Comparison of ENCODE assay signal across 8 mouse cellular contexts in genomic region chr8:105269075-105269458, GRCm38 (mm10). TPM values are rescaled to one million over a fixed set of nuclear protein-coding genes. Genes with fewer than 3 reads are reported as not detected.
DNase-seq lines count a peak whose midpoint lies in the region; ATAC-seq and TF ChIP-seq lines count a peak whose summit lies in the region.

No protein-coding gene starts in this region.

- peak overlapping the region; percentile 79 for H3K4me2 ChIP-seq in forebrain, embryonic 13.5 days
- peak overlapping the region; percentile 87 for H3K4me2 ChIP-seq in limb, embryonic 13.5 days (replicated peaks)
- H3K4me2 ChIP-seq in myocyte (ENCODE audit: low read depth): peak overlapping the region; percentile 80

- TF ChIP-seq POLR2A in kidney, adult 2 months (IDR thresholded peaks at IDR 0.05; ENCODE audit: low read depth, low read length): no peak
- TF ChIP-seq POLR2A in myocyte (IDR thresholded peaks at IDR 0.05; ENCODE audit: insufficient read length, low read depth): no peak

- 18% methylated on average over 10 of the region's 10 CpGs for WGBS in kidney, adult 2 months
- WGBS in forebrain, embryonic 13.5 days: 1% methylated on average over 10 of the region's 10 CpGs
- WGBS in limb, embryonic 13.5 days: 2% methylated on average over 10 of the region's 10 CpGs

- H3K79me2 ChIP-seq in myocyte (ENCODE audit: control insufficient read depth, insufficient read depth): no peaks in the 10 kb centered on the region

- H3K36me3 ChIP-seq in kidney, adult 2 months (ENCODE audit: control insufficient read depth, insufficient read depth, low read length): peaks cover 1% of the 10 kb centered on the region
- no peaks in the 10 kb centered on the region for H3K36me3 ChIP-seq in forebrain, embryonic 13.5 days (ENCODE audit: poor library complexity, severe bottlenecking)
- no peaks in the 10 kb centered on the region for H3K36me3 ChIP-seq in limb, embryonic 13.5 days
- H3K36me3 ChIP-seq in myocyte (ENCODE audit: control insufficient read depth, insufficient read depth): no peaks in the 10 kb centered on the region

- H3K27ac ChIP-seq in kidney, adult 2 months (ENCODE audit: insufficient read depth, low read depth, low read length): peak overlapping the region; percentile 59
- H3K27ac ChIP-seq in forebrain, embryonic 13.5 days: no peak overlapping the region
- H3K27ac ChIP-seq in limb, embryonic 13.5 days: no peak overlapping the region

- DNase-seq in kidney, adult 2 months: peak; percentile 45
- no peak for DNase-seq in kidney, adult 11 months
- no peak for DNase-seq in right cerebral cortex, postnatal 4 days
- DNase-seq in MN1 (ENCODE audit: low spot score): no peak

- H3K27me3 ChIP-seq in kidney, adult 2 months (replicated peaks; ENCODE audit: control insufficient read depth, insufficient read depth, low read length): no peaks in the 10 kb centered on the region
- H3K27me3 ChIP-seq in forebrain, embryonic 13.5 days: peaks cover 99% of the 10 kb centered on the region
- peaks cover 94% of the 10 kb centered on the region for H3K27me3 ChIP-seq in limb, embryonic 13.5 days
- H3K27me3 ChIP-seq in myocyte (ENCODE audit: control insufficient read depth, insufficient read depth, insufficient read length): no peaks in the 10 kb centered on the region

- no peak for TF ChIP-seq CTCF in kidney, adult 2 months (conservative IDR thresholded peaks at IDR 0.05; ENCODE audit: insufficient read depth, insufficient read length, low read depth, low read length)

- no peaks in the 10 kb centered on the region; the same call in 1 of the 2 replicates for H3K9me3 ChIP-seq in forebrain, embryonic 13.5 days (replicated peaks)
- H3K9me3 ChIP-seq in limb, embryonic 13.5 days: 0 out of 2 replicates have a peak, but pooled peaks cover 4% of the 10 kb centered on the region

- H3K4me3 ChIP-seq in kidney, adult 2 months (ENCODE audit: insufficient read depth, low read depth, low read length): peak overlapping the region; percentile 56
- peak overlapping the region; percentile 47 for H3K4me3 ChIP-seq in forebrain, embryonic 13.5 days
- peak overlapping the region; percentile 52 for H3K4me3 ChIP-seq in limb, embryonic 13.5 days
- peak overlapping the region; percentile 20 for H3K4me3 ChIP-seq in myocyte

- H3ac ChIP-seq in myocyte (ENCODE audit: control insufficient read depth, insufficient read length): peak overlapping the region; percentile 9

- ATAC-seq in forebrain, embryonic 13.5 days: no peak; the same call in 1 of the 2 replicates
- ATAC-seq in limb, embryonic 13.5 days (ENCODE audit: low FRiP score, low read depth): 0 out of 2 replicates have a peak, but pooled peaks have one; percentile 1
- no peak for ATAC-seq in granulocyte monocyte progenitor cell, adult 5-6 weeks (replicated peaks; ENCODE audit: poor library complexity, severe bottlenecking)

- peaks cover 3% of the 10 kb centered on the region; the same call in 1 of the 2 replicates for H3K4me1 ChIP-seq in kidney, adult 2 months (ENCODE audit: control insufficient read depth, insufficient read depth, low read length)
- H3K4me1 ChIP-seq in forebrain, embryonic 13.5 days: peaks cover 41% of the 10 kb centered on the region
- H3K4me1 ChIP-seq in limb, embryonic 13.5 days: peaks cover 40% of the 10 kb centered on the region

- peak overlapping the region; percentile 58 for H3K9ac ChIP-seq in forebrain, embryonic 13.5 days
- H3K9ac ChIP-seq in limb, embryonic 13.5 days: peak overlapping the region; percentile 62

TF ChIP-seq in myocyte, 11 proteins besides CTCF, POLR2A, EP300 and RAD21:
- no peak for TF ChIP-seq POLR2AphosphoS2 (IDR thresholded peaks at IDR 0.05; ENCODE audit: insufficient read length, low read depth)
- no peak for TF ChIP-seq REST (IDR thresholded peaks at IDR 0.05; ENCODE audit: insufficient read depth, insufficient read length)
- TF ChIP-seq USF1 (IDR thresholded peaks at IDR 0.05; ENCODE audit: low read depth): no peak
- TF ChIP-seq MAX (IDR thresholded peaks at IDR 0.05; ENCODE audit: low read depth): no peak
- no peak for TF ChIP-seq TCF12 (IDR thresholded peaks at IDR 0.05; ENCODE audit: insufficient read depth, poor library complexity, severe bottlenecking)
- no peak for TF ChIP-seq CEBPB (IDR thresholded peaks at IDR 0.05; ENCODE audit: insufficient read depth, poor library complexity, severe bottlenecking)
- no peak for TF ChIP-seq E2F4 (IDR thresholded peaks at IDR 0.05; ENCODE audit: insufficient read depth)
- no peak for TF ChIP-seq MYOD1 (IDR thresholded peaks at IDR 0.05; ENCODE audit: control insufficient read depth in 1 of 3, insufficient read length in 2 of 3, low read depth in 2 of 3)
- TF ChIP-seq TCF3 (IDR thresholded peaks at IDR 0.05; ENCODE audit: insufficient read length, low read depth): no peak
- TF ChIP-seq MYOG (IDR thresholded peaks at IDR 0.05; ENCODE audit: control insufficient read depth in 1 of 3, insufficient read depth in 1 of 3, insufficient read length in 2 of 3, low read depth in 2 of 3): no peak
- no peak for TF ChIP-seq SRF (IDR thresholded peaks at IDR 0.05; ENCODE audit: control insufficient read depth, insufficient read length, low read depth)

RNA-seq across cellular contexts. Expression of gene Hsf4, which starts 0.5 kb away (rescaled TPM):
- polyA plus RNA-seq in kidney, adult 2 months (2012; rRNA removed): 2.1 and 2.7 TPM in 2 replicates
- 0.10 and 0.13 TPM in 2 replicates for polyA plus RNA-seq in forebrain, embryonic 13.5 days (2015; fragmentation: Nextera tagmentation; extraction: Ambion mirVana)
- polyA plus RNA-seq in limb, embryonic 13.5 days (2015; fragmentation: Nextera tagmentation; extraction: Ambion mirVana): 0.11 and 0.19 TPM in 2 replicates
- polyA plus RNA-seq in myocyte (2012; fragmentation: generic; extraction: Trizol): 5.8 TPM
- total RNA-seq in granulocyte monocyte progenitor cell, adult 5-6 weeks (2014; fragmentation: Nextera tagmentation): not detected in 2 replicates
- total RNA-seq in granulocyte monocyte progenitor cell, adult 5-6 weeks (2017): not detected in 2 replicates

RNA-seq across cellular contexts. Expression of gene Fbxl8, which starts 4.6 kb away (rescaled TPM):
- polyA plus RNA-seq in kidney, adult 2 months (2012; rRNA removed): 6.9 and 8.3 TPM in 2 replicates
- polyA plus RNA-seq in forebrain, embryonic 13.5 days (2015; fragmentation: Nextera tagmentation; extraction: Ambion mirVana): 0.44 and 0.58 TPM in 2 replicates
- 2.6 and 2.8 TPM in 2 replicates for polyA plus RNA-seq in limb, embryonic 13.5 days (2015; fragmentation: Nextera tagmentation; extraction: Ambion mirVana)
- 10.5 TPM for polyA plus RNA-seq in myocyte (2012; fragmentation: generic; extraction: Trizol)
- 0.21 and 4.4 TPM in 2 replicates for total RNA-seq in granulocyte monocyte progenitor cell, adult 5-6 weeks (2014; fragmentation: Nextera tagmentation)
- 1.7 and 3.6 TPM in 2 replicates for total RNA-seq in granulocyte monocyte progenitor cell, adult 5-6 weeks (2017)

RNA-seq across cellular contexts. Expression of gene Tradd, which starts 4.7 kb away (rescaled TPM):
- 13.1 and 13.5 TPM in 2 replicates for polyA plus RNA-seq in kidney, adult 2 months (2012; rRNA removed)
- 13.2 and 13.3 TPM in 2 replicates for polyA plus RNA-seq in forebrain, embryonic 13.5 days (2015; fragmentation: Nextera tagmentation; extraction: Ambion mirVana)
- polyA plus RNA-seq in limb, embryonic 13.5 days (2015; fragmentation: Nextera tagmentation; extraction: Ambion mirVana): 20.1 and 23.2 TPM in 2 replicates
- 27.0 TPM for polyA plus RNA-seq in myocyte (2012; fragmentation: generic; extraction: Trizol)
- total RNA-seq in granulocyte monocyte progenitor cell, adult 5-6 weeks (2014; fragmentation: Nextera tagmentation): 8.7 and 9.4 TPM in 2 replicates
- 15.8 and 21.0 TPM in 2 replicates for total RNA-seq in granulocyte monocyte progenitor cell, adult 5-6 weeks (2017)

RNA-seq across cellular contexts. Expression of gene Nol3, which starts 6.9 kb away (rescaled TPM):
- 4.8 and 5.6 TPM in 2 replicates for polyA plus RNA-seq in kidney, adult 2 months (2012; rRNA removed)
- 2.4 and 3.0 TPM in 2 replicates for polyA plus RNA-seq in forebrain, embryonic 13.5 days (2015; fragmentation: Nextera tagmentation; extraction: Ambion mirVana)
- 2.7 and 3.1 TPM in 2 replicates for polyA plus RNA-seq in limb, embryonic 13.5 days (2015; fragmentation: Nextera tagmentation; extraction: Ambion mirVana)
- polyA plus RNA-seq in myocyte (2012; fragmentation: generic; extraction: Trizol): 23.2 TPM
- not detected in 2 replicates for total RNA-seq in granulocyte monocyte progenitor cell, adult 5-6 weeks (2014; fragmentation: Nextera tagmentation)
- total RNA-seq in granulocyte monocyte progenitor cell, adult 5-6 weeks (2017): not detected in 2 replicates

RNA-seq across cellular contexts. Expression of gene B3gnt9, which starts 14.1 kb away (rescaled TPM):
- polyA plus RNA-seq in kidney, adult 2 months (2012; rRNA removed): 4.8 and 5.3 TPM in 2 replicates
- polyA plus RNA-seq in forebrain, embryonic 13.5 days (2015; fragmentation: Nextera tagmentation; extraction: Ambion mirVana): 1.3 and 2.4 TPM in 2 replicates
- 24.7 and 25.4 TPM in 2 replicates for polyA plus RNA-seq in limb, embryonic 13.5 days (2015; fragmentation: Nextera tagmentation; extraction: Ambion mirVana)
- 6.2 TPM for polyA plus RNA-seq in myocyte (2012; fragmentation: generic; extraction: Trizol)
- 0.32 TPM in 1 of 2 replicates, not detected in the other for total RNA-seq in granulocyte monocyte progenitor cell, adult 5-6 weeks (2014; fragmentation: Nextera tagmentation)
- 1.0 TPM in 1 of 2 replicates, not detected in the other for total RNA-seq in granulocyte monocyte progenitor cell, adult 5-6 weeks (2017)
